Mouse (Mus musculus) megakaryocyte, embryonic 14.5 days (primary cell): ENCODE data around the gene Spast. TPM values are rescaled to one million over a fixed set of nuclear protein-coding genes. Genes with fewer than 3 reads are reported as not detected.
"Not testable (repeated sequence)": the region's sequence is repeated elsewhere in the genome, so short reads cannot be mapped to it uniquely, and the experiment has no call there.

Source experiments
- H3K27me3 ChIP-seq: replicated peaks from 2 replicates; pipeline ENCODE3; 2012; ENCODE audit warnings: inconsistent platforms
- H3K36me3 ChIP-seq: replicated peaks from 2 replicates; pipeline ENCODE3; 2012; ENCODE audit warnings: low read length, inconsistent platforms, mixed read lengths
- H3K4me1 ChIP-seq: 2 replicates; pipeline ENCODE4 v1.6.1; 2012; ENCODE audit warnings: inconsistent platforms
- H3K4me3 ChIP-seq: replicated peaks from 2 replicates; pipeline ENCODE3; 2012; ENCODE audit warnings: moderate library complexity, mild to moderate bottlenecking, inconsistent platforms
- H3K9me3 ChIP-seq: 2 replicates; pipeline ENCODE4 v1.6.1; 2012; ENCODE audit warnings: inconsistent platforms
- FLI1 ChIP-seq: IDR thresholded peaks from 2 replicates; pipeline ENCODE4 v1.6.1; 2012; ENCODE audit warnings: low read length, inconsistent platforms, mixed read lengths
- GATA1 ChIP-seq: IDR thresholded peaks from 3 replicates; pipeline ENCODE4 v1.6.1; 2012; ENCODE audit warnings: mixed read lengths, low read length, inconsistent platforms, borderline replicate concordance
- polyA plus RNA-seq: library from polyadenylated mRNA; stranded (reverse); fragments of >175 nt; gene quantifications from 2 replicates; pipeline ENCODE4 v1.2.3, GENCODE M21; 2012; ENCODE audit warnings: low replicate concordance; ENCODE audit not compliant: insufficient read depth

The Spast gene
- polyA plus RNA-seq, 1 experiment: 3.9 TPM

DNA sequence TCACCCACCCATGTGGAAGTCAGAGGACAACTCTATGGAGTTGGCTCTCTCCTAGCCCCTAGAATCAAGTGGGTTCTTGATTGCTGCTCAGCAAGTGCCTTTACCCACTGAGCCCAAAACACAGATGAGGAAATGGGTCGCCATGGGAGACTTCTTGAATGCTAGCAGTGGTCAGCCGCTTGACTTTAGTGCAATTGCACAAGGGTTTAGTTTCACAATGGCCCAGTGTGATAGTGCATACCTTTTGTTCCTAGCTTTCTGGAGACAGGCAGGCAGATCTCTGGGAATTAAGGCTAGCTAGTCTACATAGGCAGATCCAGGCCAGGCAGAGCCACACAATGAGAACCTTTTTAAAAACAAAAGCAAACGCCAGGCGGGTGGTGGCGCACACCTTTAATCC, 38.7 kb upstream of the Spast start:
- H3K36me3 ChIP-seq: peaks cover 56% of the 10 kb centered on the region
- TF ChIP-seq GATA1: no peak
- no peak for TF ChIP-seq FLI1
- no peaks in the 10 kb centered on the region for H3K27me3 ChIP-seq
- H3K4me1 ChIP-seq: peaks cover 7% of the 10 kb centered on the region; the same call in 1 of the 2 replicates
- H3K4me3 ChIP-seq: no peak overlapping the region
- H3K9me3 ChIP-seq: no peaks in the 10 kb centered on the region

DNA sequence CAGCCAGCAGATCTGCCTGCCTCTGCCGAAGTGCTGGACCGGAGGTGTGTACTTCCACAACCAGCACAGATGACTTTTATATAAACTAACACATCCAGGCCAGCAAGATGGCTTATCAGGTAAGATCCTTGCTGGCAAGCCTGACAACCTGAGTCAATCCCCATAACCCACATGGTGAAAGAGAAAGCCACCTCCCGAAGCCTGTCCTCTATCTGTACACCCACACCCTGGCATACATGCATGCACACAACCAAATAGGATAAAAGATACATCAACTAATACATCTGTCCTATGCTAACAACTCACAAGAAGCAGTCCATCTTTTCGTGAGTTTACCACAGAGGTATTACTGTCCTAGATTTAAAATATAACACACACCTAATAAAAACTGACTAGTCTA, 34.7 kb upstream of the Spast start:
- Histone ChIP-seq H3K4me3 (no peak overlapping the region), H3K36me3 (peaks cover 81% of the 10 kb centered on the region), H3K27me3 (no peaks in the 10 kb centered on the region), H3K4me1 (peaks cover 4% of the 10 kb centered on the region; the same call in 1 of the 2 replicates), H3K9me3 (no peaks in the 10 kb centered on the region)
- TF ChIP-seq FLI1: no peak
- no peak for TF ChIP-seq GATA1

DNA sequence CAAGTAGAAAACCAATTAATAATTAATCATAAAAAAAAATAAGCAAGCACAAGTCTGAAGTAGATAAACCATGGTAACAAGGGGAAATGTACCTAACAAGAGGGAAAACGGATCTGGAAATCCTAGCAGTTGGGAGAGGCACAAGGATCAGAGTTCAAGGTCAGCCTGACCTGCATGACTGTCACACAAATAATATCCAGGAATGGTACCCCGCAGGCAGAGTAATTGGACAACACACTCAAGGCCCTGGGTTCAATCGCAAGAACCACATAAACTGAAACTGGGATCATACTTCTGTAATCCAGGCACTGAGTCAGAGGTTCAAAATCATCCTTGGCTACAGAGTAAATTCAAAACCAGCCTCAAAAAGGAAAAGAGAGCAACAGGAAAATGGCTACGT, 33.2 kb upstream of the Spast start:
- Histone ChIP-seq H3K9me3 (no peaks in the 10 kb centered on the region), H3K27me3 (no peaks in the 10 kb centered on the region), H3K36me3 (peaks cover 80% of the 10 kb centered on the region), H3K4me1 (peaks cover 12% of the 10 kb centered on the region), H3K4me3 (no peak overlapping the region)
- no peak for TF ChIP-seq GATA1
- TF ChIP-seq FLI1: no peak

DNA sequence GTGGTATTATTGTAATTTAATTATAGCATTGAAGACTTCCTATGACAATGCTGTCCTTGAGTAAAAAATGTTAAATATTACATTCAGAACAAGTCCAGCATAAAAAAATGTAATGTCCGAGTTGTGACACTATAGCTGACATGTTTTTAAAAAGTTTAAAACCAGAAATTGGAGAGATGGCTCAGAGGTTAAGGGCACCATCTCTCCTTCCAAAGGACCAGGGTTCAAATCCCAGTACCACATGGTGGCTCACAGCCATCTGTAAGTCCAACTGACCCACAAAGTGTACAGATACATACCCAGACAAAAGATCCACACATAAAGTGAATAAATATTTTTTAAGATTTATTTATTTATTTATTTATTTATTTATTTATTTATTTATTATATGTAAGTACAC, 32.8 kb upstream of the Spast start:
- H3K27me3 ChIP-seq: no peaks in the 10 kb centered on the region
- peaks cover 79% of the 10 kb centered on the region for H3K36me3 ChIP-seq
- H3K4me1 ChIP-seq: peaks cover 13% of the 10 kb centered on the region
- TF ChIP-seq FLI1 (no peak), GATA1 (no peak)
- no peak overlapping the region for H3K4me3 ChIP-seq
- no peaks in the 10 kb centered on the region for H3K9me3 ChIP-seq

DNA sequence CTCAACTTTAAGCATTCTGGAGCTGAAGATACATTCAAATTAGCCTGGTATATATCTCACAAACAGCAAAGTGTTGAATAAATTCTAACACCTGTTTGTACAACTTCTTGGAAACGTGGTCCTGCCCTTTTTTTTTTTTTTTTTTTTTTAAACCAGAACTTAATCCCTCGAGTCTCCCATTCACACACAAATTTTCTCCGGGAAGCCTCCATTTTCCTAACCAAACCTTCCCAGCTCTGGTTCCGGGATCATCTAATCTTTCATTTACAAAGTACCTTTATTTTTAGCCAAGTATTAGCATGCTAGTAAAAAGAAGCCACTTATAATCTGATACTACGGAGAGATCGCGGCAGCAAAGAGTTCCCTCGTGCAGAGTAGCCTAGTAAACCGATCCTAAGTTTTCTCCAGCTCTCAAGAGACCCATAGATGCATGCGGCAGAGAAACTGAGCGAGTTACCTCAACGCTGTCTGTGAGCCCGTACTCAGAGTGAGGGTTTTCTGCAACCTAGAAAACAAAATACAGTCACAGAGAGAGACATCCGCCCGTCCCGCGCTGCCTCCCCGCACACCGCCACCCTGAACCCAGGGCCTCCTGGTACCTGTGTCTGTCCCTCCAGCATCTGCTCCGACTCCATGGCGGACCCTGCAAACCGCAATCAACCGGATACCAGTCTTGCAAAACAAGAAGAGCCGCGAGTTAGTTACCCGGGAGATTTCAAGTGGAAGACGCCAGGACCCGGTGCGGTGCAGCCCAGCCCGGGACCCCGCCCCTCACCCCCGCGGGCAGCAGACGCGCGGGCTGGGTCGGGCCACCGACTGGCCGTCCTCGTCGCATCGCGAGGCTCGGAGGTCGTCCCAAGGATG, 23.1 kb upstream of the Spast start:
- Histone ChIP-seq H3K4me1 (peaks cover 34% of the 10 kb centered on the region; the same call in 1 of the 2 replicates), H3K27me3 (no peaks in the 10 kb centered on the region), H3K9me3 (no peaks in the 10 kb centered on the region), H3K4me3 (peak overlapping the region; percentile 100), H3K36me3 (peaks cover 27% of the 10 kb centered on the region)
- no peak for TF ChIP-seq GATA1
- TF ChIP-seq FLI1: no peak

DNA sequence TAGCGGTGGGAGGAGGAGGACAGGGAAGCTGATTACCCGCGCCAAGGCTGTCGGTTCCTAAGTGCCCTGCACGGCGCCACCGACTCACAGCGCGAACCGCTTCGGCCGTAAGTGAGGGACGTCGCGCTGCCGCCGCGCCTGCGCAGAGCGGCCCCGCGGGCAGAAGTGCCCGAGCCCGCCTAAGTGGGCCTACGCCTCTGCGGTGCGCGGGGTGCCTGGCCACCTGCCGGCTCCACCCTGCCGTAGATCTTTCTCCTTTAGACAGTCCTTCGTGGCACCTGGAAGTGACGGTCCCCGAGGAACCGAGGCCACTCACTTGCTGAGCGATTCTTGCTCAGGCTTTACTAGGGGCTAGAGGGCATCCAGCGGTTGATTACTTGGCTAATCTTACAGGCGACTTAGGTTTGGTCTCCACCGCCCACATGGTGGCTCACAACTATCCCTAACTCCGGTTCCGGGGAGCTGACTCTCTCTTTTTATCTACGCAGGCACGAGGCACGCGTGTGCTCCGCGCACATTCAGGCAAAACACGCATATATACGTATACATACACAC, 22.4 kb upstream of the Spast start:
- H3K4me3 ChIP-seq: peak overlapping the region; percentile 100
- no peaks in the 10 kb centered on the region for H3K9me3 ChIP-seq

DNA sequence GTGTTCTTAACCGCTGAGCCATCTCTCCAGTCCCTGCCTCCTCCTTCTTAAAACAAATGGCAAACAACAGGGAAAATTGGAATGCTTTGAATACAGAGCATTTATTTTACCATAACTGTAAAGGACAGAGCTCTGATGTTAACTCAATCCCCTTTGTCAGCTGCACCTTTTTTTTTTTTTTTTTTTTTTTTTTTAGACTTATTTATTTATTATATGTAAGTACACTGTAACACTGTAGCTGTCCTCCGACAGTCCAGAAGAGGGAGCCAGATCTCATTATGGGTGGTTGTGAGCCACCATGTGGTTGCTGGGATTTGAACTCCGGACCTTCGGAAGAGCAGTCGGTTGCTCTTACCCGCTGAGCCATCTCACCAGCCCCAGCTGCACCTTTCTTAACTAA, 20.1 kb upstream of the Spast start:
- Histone ChIP-seq H3K4me3 (no peak overlapping the region), H3K27me3 (peaks cover 1% of the 10 kb centered on the region), H3K36me3 (peaks cover 8% of the 10 kb centered on the region), H3K4me1 (peaks cover 22% of the 10 kb centered on the region; the same call in 1 of the 2 replicates), H3K9me3 (no peaks in the 10 kb centered on the region)
- TF ChIP-seq GATA1: no peak
- no peak for TF ChIP-seq FLI1

More for the DNA sequence above, 22.4 kb upstream of the Spast start:
- Histone ChIP-seq H3K36me3 (peaks cover 21% of the 10 kb centered on the region), H3K4me1 (peaks cover 30% of the 10 kb centered on the region; the same call in 1 of the 2 replicates), H3K27me3 (peaks cover 1% of the 10 kb centered on the region)
- no peak for TF ChIP-seq GATA1
- no peak for TF ChIP-seq FLI1

DNA sequence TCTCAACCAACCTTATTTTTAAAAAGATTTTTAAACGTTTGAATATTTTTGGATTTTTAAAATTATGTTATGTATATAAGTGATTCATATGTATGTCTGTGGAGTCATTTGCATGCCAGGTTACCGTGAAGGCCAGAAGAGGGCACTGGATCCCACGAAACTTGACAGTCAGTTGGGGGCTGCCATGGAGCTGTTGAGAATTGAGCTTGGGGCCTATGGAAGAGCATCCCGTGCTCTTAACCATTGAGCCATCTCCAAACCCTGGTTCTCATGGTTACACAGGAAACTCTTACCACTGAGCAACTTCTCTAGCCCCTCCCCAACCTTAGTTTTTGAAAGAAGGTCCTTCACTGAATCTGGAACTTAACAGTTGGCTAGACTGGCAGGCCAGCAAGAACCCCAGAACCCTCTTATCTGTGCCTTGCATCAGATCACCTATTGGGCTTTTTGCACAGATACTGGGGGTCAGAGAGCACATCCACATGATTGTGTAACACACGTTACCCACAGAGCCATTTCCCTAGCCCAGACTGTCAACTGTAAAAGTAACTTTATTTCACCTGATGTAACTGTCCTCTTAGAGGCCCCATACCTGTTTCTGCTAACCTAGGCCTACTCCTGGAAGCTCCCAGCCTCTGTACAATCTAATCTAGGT, 16.3 kb upstream of the Spast start:
- H3K36me3 ChIP-seq: no peaks in the 10 kb centered on the region
- no peaks in the 10 kb centered on the region for H3K9me3 ChIP-seq
- H3K27me3 ChIP-seq: peaks cover 1% of the 10 kb centered on the region
- TF ChIP-seq GATA1 (no peak), FLI1 (no peak)
- H3K4me1 ChIP-seq: no peaks in the 10 kb centered on the region
- no peak overlapping the region for H3K4me3 ChIP-seq

DNA sequence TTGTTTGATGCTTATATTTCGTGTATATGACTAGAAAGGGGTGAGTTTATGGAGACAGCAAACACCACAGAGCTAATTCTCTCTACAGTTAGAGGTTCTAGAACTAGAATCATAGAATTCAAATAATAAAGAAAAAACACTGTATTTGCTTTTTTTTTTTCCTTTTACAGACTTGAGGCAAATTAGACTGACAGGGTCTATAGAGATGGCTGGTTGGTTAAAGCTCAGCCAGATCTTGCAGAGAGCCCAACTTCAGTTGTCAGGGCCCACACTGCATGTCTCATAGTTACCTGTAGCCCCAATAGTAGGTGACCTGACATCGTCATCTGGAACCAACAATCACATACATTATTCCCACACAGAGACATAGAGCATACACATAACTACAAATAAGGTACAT, 14.9 kb upstream of the Spast start, which contains the start of gene Dpy30:
Dpy30 (minus strand) TSS at position 101 of the 400 bp plus-strand sequence.
- Histone ChIP-seq H3K4me3 (no peak within 1 kb of the TSS), H3K4me1 (no peaks in the 10 kb centered on the region), H3K36me3 (no peaks in the 10 kb centered on the region), H3K9me3 (no peaks in the 10 kb centered on the region), H3K27me3 (peaks cover 1% of the 10 kb centered on the region)
- TF ChIP-seq GATA1 (no peak), FLI1 (no peak)

DNA sequence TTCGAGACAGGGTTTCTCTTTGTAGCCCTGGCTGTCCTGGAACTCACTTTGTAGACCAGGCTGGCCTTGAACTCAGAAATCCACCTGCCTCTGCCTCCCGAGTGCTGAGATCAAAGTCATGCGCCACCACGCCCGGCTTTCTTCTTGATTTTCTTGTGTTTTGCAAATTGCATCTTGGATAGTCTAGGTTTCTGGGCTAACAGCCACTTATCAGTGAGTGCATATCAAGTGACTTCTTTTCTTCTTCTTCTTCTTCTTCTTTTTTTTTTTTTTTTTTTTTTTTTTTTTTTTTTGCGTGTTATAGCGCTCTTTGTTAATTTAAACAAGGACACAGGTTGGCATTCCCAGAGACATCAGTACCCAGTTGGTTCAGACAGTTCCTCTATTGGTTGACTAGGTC, 11.6 kb upstream of the Spast start:
- H3K4me3 ChIP-seq, H3K36me3 ChIP-seq, H3K4me1 ChIP-seq, H3K9me3 ChIP-seq, H3K27me3 ChIP-seq: not testable (repeated sequence)

DNA sequence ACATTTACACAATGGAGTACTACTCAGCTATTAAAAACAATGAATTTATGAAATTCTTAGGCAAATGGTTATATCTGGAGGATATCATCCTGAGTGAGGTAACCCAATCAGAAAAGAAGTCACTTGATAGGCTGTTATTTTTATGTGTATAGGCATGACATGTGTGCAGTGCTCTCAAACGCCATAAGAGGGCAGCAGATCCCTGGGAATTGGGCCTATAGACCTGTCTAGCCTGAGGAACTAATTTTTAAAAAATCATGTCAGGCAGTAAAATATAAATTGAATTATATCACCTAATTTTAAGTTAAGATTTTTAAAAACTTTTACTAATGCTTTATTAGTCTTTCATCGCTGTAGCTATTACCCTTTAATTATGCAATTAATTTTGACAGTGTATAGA, 10.6 kb upstream of the Spast start:
- H3K36me3 ChIP-seq, H3K4me1 ChIP-seq, H3K4me3 ChIP-seq, H3K27me3 ChIP-seq, H3K9me3 ChIP-seq: not testable (repeated sequence)
